16 mouse cellular contexts compared by ENCODE assay signal in the genomic region with DNA sequence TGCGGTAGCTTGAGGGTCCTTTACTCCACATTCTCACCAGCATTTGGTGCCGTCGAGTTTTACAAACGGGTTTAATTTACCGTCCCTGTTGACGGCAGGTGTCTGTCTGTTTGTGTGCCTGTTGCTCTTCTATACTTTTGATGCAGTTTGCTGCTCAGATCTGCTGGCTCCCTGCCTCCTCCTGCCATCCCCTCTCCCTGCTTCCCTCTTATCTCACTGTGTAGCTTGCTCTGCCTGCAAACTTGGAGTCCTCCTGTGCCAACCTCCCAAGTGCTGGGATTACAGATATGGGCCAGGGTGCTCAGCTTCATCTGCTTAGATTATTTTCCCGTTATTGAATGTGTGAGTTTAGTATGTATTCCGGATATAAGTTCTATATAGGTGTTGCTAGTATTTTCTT. TPM values are rescaled to one million over a fixed set of nuclear protein-coding genes. Genes with fewer than 3 reads are reported as not detected.
A peak's percentile ranks its signal among the peaks of the same experiment; 100 is the strongest.
DNase-seq lines count a peak whose midpoint lies in the region; ATAC-seq and TF ChIP-seq lines count a peak whose summit lies in the region.
"Had no signal": no experiment of that assay in that cellular context is flagged by ENCODE, and none has a peak within 500 bp of the region (broad histone marks: within the 10 kb centered on the region; RNA-seq: fewer than 3 reads in every experiment).

No protein-coding gene starts in this region.

- H3K27ac ChIP-seq in liver, embryonic 14.5 days, result peak overlapping the region; percentile 92
- H3K27ac ChIP-seq: embryonic facial prominence, embryonic 13.5 days; hindbrain, embryonic 10.5 days; intestine, embryonic 15.5 days; stomach, postnatal 0 days had no signal

- no peaks in the 10 kb centered on the region for H3K27me3 ChIP-seq in erythroblast, embryonic 14.5 days (ENCODE audit: control insufficient read depth)
- H3K27me3 ChIP-seq in liver, embryonic 14.5 days (ENCODE audit: control insufficient read depth, insufficient read depth, low read length), result no peaks in the 10 kb centered on the region
- H3K27me3 ChIP-seq: CH12.LX; embryonic facial prominence, embryonic 13.5 days; intestine, embryonic 15.5 days had no signal

- H3K9ac ChIP-seq in liver, embryonic 14.5 days (replicated peaks), result peak overlapping the region; percentile 98
- H3K9ac ChIP-seq: embryonic facial prominence, embryonic 13.5 days; intestine, embryonic 15.5 days had no signal

- TF ChIP-seq EP300 in liver, embryonic 14.5 days (IDR thresholded peaks at IDR 0.05; ENCODE audit: low read depth), result peak; percentile 89

- peaks cover 70% of the 10 kb centered on the region for H3K4me1 ChIP-seq in erythroblast, embryonic 14.5 days (ENCODE audit: control insufficient read depth)
- H3K4me1 ChIP-seq in liver, embryonic 14.5 days (replicated peaks; ENCODE audit: control insufficient read depth in 2 of 2, insufficient read depth in 2 of 2, low read length in 1 of 2), result peaks cover 32 to 34% of the 10 kb centered on the region in 2 experiments

- H3K9me3 ChIP-seq in erythroblast, embryonic 14.5 days (ENCODE audit: control insufficient read depth, low read length), result no peaks in the 10 kb centered on the region
- H3K9me3 ChIP-seq in liver, embryonic 14.5 days (ENCODE audit: control insufficient read depth, low read length), result no peaks in the 10 kb centered on the region
- H3K9me3 ChIP-seq: embryonic facial prominence, embryonic 13.5 days; hindbrain, embryonic 10.5 days; intestine, embryonic 15.5 days had no signal

- peak overlapping the region; percentile 99 for H3K4me3 ChIP-seq in erythroblast, embryonic 14.5 days (replicated peaks)
- peak overlapping the region; percentile 54 to 95 for H3K4me3 ChIP-seq in liver, embryonic 14.5 days (ENCODE audit: insufficient read depth in 1 of 2, low read depth in 2 of 2, low read length in 2 of 2)
- H3K4me3 ChIP-seq: embryonic facial prominence, embryonic 13.5 days; hindbrain, embryonic 10.5 days; intestine, embryonic 15.5 days had no signal

- peak overlapping the region; percentile 80 for H3K4me2 ChIP-seq in liver, embryonic 14.5 days (ENCODE audit: low read depth)
- H3K4me2 ChIP-seq: embryonic facial prominence, embryonic 13.5 days; intestine, embryonic 15.5 days had no signal

- no peak for TF ChIP-seq CTCF in liver, embryonic 14.5 days (IDR thresholded peaks at IDR 0.05; ENCODE audit: low read depth)

- H3K36me3 ChIP-seq in erythroblast, embryonic 14.5 days (ENCODE audit: control insufficient read depth), result peaks cover 68% of the 10 kb centered on the region
- peaks cover 10% of the 10 kb centered on the region for H3K36me3 ChIP-seq in liver, embryonic 14.5 days (replicated peaks; ENCODE audit: control insufficient read depth, insufficient read depth, low read depth)

- DNase-seq in ovary, adult 18-20 months (ENCODE audit: low spot score), result peak; percentile 21
- no peak for DNase-seq in ovary, postnatal 10 days (ENCODE audit: low spot score)
- DNase-seq in liver, embryonic 14.5 days (ENCODE audit: low read depth in 3 of 3, low spot score in 3 of 3), result peak; percentile 67 to 72 (median 68)
- DNase-seq in spleen, postnatal 4 days (ENCODE audit: low spot score in 2 of 2), result peak; percentile 69 to 75
- no peak for DNase-seq in urinary bladder, postnatal 25 days (ENCODE audit: low spot score)
- no peak for DNase-seq in natural killer cell, adult 2 months (ENCODE audit: low spot score in 2 of 2)
- DNase-seq: cerebellum, postnatal 25 days; kidney, postnatal 10 days; lung, postnatal 36 days had no signal

- ATAC-seq in liver, embryonic 14.5 days (ENCODE audit: insufficient read depth), result peak; percentile 14; the same call in 1 of the 2 replicates
- ATAC-seq: forebrain, embryonic 14.5 days; intestine, embryonic 15.5 days had no signal

- WGBS in liver, embryonic 14.5 days (ENCODE audit: insufficient replicate concordance), result 40% methylated on average over 8 of the region's 8 CpGs

RNA-seq across cellular contexts. Expression of a gene that starts 3.5 kb away (rescaled TPM):
- polyA plus RNA-seq in erythroblast, embryonic 14.5 days (2012), result 2.4 and 3.6 TPM in 2 replicates
- 38.9 and 48.5 TPM in 2 replicates for polyA plus RNA-seq in liver, embryonic 14.5 days (2012; rRNA removed)
- 68.8 and 83.0 TPM in 2 replicates for polyA plus RNA-seq in liver, embryonic 14.5 days (2014; fragmentation: Nextera tagmentation; extraction: Ambion mirVana)

RNA-seq across cellular contexts. Expression of a gene that starts 3.7 kb away (rescaled TPM):
- polyA plus RNA-seq in erythroblast, embryonic 14.5 days (2012), result 0.54 and 1.6 TPM in 2 replicates
- 9.9 and 10.9 TPM in 2 replicates for polyA plus RNA-seq in liver, embryonic 14.5 days (2012; rRNA removed)
- polyA plus RNA-seq in liver, embryonic 14.5 days (2014; fragmentation: Nextera tagmentation; extraction: Ambion mirVana), result 12.3 and 13.2 TPM in 2 replicates

RNA-seq across cellular contexts. Expression of a gene that starts 48.3 kb away (rescaled TPM):
- 0.02 and 0.07 TPM in 2 replicates for polyA plus RNA-seq in erythroblast, embryonic 14.5 days (2012)
- polyA plus RNA-seq in liver, embryonic 14.5 days (2012; rRNA removed), result 22.6 and 24.6 TPM in 2 replicates
- polyA plus RNA-seq in liver, embryonic 14.5 days (2014; fragmentation: Nextera tagmentation; extraction: Ambion mirVana), result 30.2 and 31.1 TPM in 2 replicates

RNA-seq across cellular contexts. Expression of a gene that starts 50.0 kb away (rescaled TPM):
- 11.0 and 19.7 TPM in 2 replicates for polyA plus RNA-seq in erythroblast, embryonic 14.5 days (2012)
- polyA plus RNA-seq in liver, embryonic 14.5 days (2012; rRNA removed), result 112 and 137 TPM in 2 replicates
- polyA plus RNA-seq in liver, embryonic 14.5 days (2014; fragmentation: Nextera tagmentation; extraction: Ambion mirVana), result 178 and 198 TPM in 2 replicates

Comparison
In these comparisons a context has a peak if more than half of its experiments do, and no peak if none do; other contexts are left out.
1. DNase-seq: peak in ovary, adult 18-20 months (single experiment), liver, embryonic 14.5 days (3 of 3) and spleen, postnatal 4 days (2 of 2); none in ovary, postnatal 10 days (single experiment), urinary bladder, postnatal 25 days (single experiment) and natural killer cell, adult 2 months (0 of 2).
2. RNA of a gene that starts 48.3 kb away (polyA plus RNA-seq): 22.6 to 31.1 TPM in liver, embryonic 14.5 days; 0.02 to 0.07 TPM in erythroblast, embryonic 14.5 days; every median in the first group is over 10 times any median in the second.